Mouse (Mus musculus) liver, embryonic 12.5 days (tissue): ENCODE data around the gene Alg12. TPM values are rescaled to one million over a fixed set of nuclear protein-coding genes. Genes with fewer than 3 reads are reported as not detected.

Source experiments
- ATAC-seq: fragments of 200-750 bp; cut with Nextera tagmentation; 2 replicates; pipeline ENCODE4 v1.8.0; 2017; ENCODE audit warnings: moderate number of reproducible peaks, mild to moderate bottlenecking, moderate library complexity
- H3K27ac ChIP-seq: fragments of 300-500 bp; sonication (generic); 2 replicates; pipeline ENCODE4 v1.5.1; 2016; ENCODE audit warnings: mild to moderate bottlenecking
- H3K27me3 ChIP-seq: fragments of 300-500 bp; sonication (generic); replicated peaks from 2 replicates; pipeline ENCODE4 v1.6.1; 2016; ENCODE audit warnings: mild to moderate bottlenecking, moderate library complexity
- H3K36me3 ChIP-seq: fragments of 300-500 bp; sonication (generic); 2 replicates; pipeline ENCODE4 v1.6.1; 2016; ENCODE audit warnings: mild to moderate bottlenecking, moderate library complexity
- H3K4me1 ChIP-seq: fragments of 300-500 bp; sonication (generic); 2 replicates; pipeline ENCODE4 v1.6.1; 2016
- H3K4me2 ChIP-seq: fragments of 300-500 bp; sonication (generic); 2 replicates; pipeline ENCODE4 v1.6.1; 2016; ENCODE audit warnings: mild to moderate bottlenecking, moderate library complexity
- H3K4me3 ChIP-seq: fragments of 300-500 bp; sonication (generic); 2 replicates; pipeline ENCODE4 v1.5.1; 2016; ENCODE audit warnings: mild to moderate bottlenecking, moderate library complexity
- H3K9ac ChIP-seq: fragments of 300-500 bp; sonication (generic); 2 replicates; pipeline ENCODE4 v1.6.1; 2016; ENCODE audit warnings: mild to moderate bottlenecking, moderate library complexity
- H3K9me3 ChIP-seq: fragments of 300-500 bp; sonication (generic); replicated peaks from 2 replicates; pipeline ENCODE4 v1.6.1; 2016; ENCODE audit warnings: mild to moderate bottlenecking, moderate library complexity
- WGBS: fragments of 180-500 bp; shearing (Covaris S2); methylation state at CpG from one replicate; pipeline ENCODE4 v1.1.7; 2016; ENCODE audit not compliant: insufficient replicate concordance; 5-methylcytosine and 5-hydroxymethylcytosine counted together
- polyA plus RNA-seq: library from polyadenylated mRNA; unstranded; fragments of >200 nt; fragmentation: Nextera tagmentation; extraction: Ambion mirVana; gene quantifications from 2 replicates; pipeline ENCODE4 v1.2.1, GENCODE M21; 2016

Alg12 gene
- 6.9 and 7.6 TPM in 2 replicates for polyA plus RNA-seq

GRCm38 (mm10) chr15:88819026-88819905 lies at the start of gene Alg12, which contains the start of gene Creld2:
TSS of gene Alg12 (minus strand) at chr15:88819318.
TSS of gene Creld2 (plus strand) at chr15:88819646.
- Histone ChIP-seq H3K4me3 (peak within 1 kb of the TSS; percentile 89), H3K4me2 (peak within 1 kb of the TSS; percentile 97), H3K27ac (peak within 1 kb of the TSS; percentile 80), H3K4me1 (peaks cover 27% of the 10 kb centered on the region), H3K9me3 (no peaks in the 10 kb centered on the region), H3K27me3 (no peaks in the 10 kb centered on the region), H3K9ac (peak within 1 kb of the TSS; percentile 93), H3K36me3 (peaks cover 58% of the 10 kb centered on the region)
- peak; percentile 99 for ATAC-seq
- 2% methylated on average over 87 of the region's 88 CpGs for WGBS

- Histone ChIP-seq H3K4me1 (peaks cover 44% of the 10 kb centered on the region), H3K4me3 (no peak overlapping the region), H3K27ac (peak overlapping the region; percentile 45), H3K27me3 (no peaks in the 10 kb centered on the region), H3K9ac (no peak overlapping the region), H3K36me3 (peaks cover 26% of the 10 kb centered on the region), H3K9me3 (no peaks in the 10 kb centered on the region), H3K4me2 (no peak overlapping the region)
- 0 out of 2 replicates have a peak, but pooled peaks have one; percentile 14 for ATAC-seq
- WGBS, result 77% methylated on average over 6 of the region's 6 CpGs
These were observed 49.1 kb upstream of the Alg12 start for GRCm38 (mm10) chr15:88868024-88868742.

GRCm38 (mm10) chr15:88867368-88868023 lies 48.4 kb upstream of the Alg12 start:
- peaks cover 51% of the 10 kb centered on the region for H3K4me1 ChIP-seq
- H3K9ac ChIP-seq, result no peak overlapping the region
- ATAC-seq, result no peak
- WGBS, result 35% methylated on average over 5 of the region's 5 CpGs
- no peaks in the 10 kb centered on the region for H3K27me3 ChIP-seq
- H3K36me3 ChIP-seq, result peaks cover 26% of the 10 kb centered on the region
- H3K4me3 ChIP-seq, result no peak overlapping the region
- no peak overlapping the region for H3K4me2 ChIP-seq
- no peaks in the 10 kb centered on the region for H3K9me3 ChIP-seq
- peak overlapping the region; percentile 45 for H3K27ac ChIP-seq

GRCm38 (mm10) chr15:88866934-88867356 lies 47.8 kb upstream of the Alg12 start:
- Histone ChIP-seq H3K36me3 (peaks cover 26% of the 10 kb centered on the region), H3K9me3 (no peaks in the 10 kb centered on the region), H3K4me1 (peaks cover 54% of the 10 kb centered on the region), H3K4me2 (no peak overlapping the region), H3K4me3 (no peak overlapping the region), H3K27ac (peak overlapping the region; percentile 2; the same call in 1 of the 2 replicates), H3K27me3 (no peaks in the 10 kb centered on the region), H3K9ac (no peak overlapping the region)
- 44% methylated on average over 7 of the region's 7 CpGs for WGBS
- no peak for ATAC-seq

- H3K4me3 ChIP-seq, result no peak overlapping the region
- H3K9ac ChIP-seq, result no peak overlapping the region
- no peak overlapping the region for H3K4me2 ChIP-seq
- no peaks in the 10 kb centered on the region for H3K27me3 ChIP-seq
- peaks cover 62% of the 10 kb centered on the region for H3K4me1 ChIP-seq
- peak overlapping the region; percentile 2; the same call in 1 of the 2 replicates for H3K27ac ChIP-seq
- WGBS, result 63% methylated on average over 4 of the region's 4 CpGs
- peaks cover 26% of the 10 kb centered on the region for H3K36me3 ChIP-seq
- no peaks in the 10 kb centered on the region for H3K9me3 ChIP-seq
- ATAC-seq, result no peak
These were observed 47.0 kb upstream of the Alg12 start for GRCm38 (mm10) chr15:88865888-88866695.

GRCm38 (mm10) chr15:88865061-88865460 lies 45.9 kb upstream of the Alg12 start:
- no peak for ATAC-seq
- peak overlapping the region; percentile 71; the same call in 1 of the 2 replicates for H3K4me3 ChIP-seq
- 91% methylated on average over 14 of the region's 14 CpGs for WGBS
- no peak overlapping the region for H3K9ac ChIP-seq
- peaks cover 4% of the 10 kb centered on the region; the same call in 1 of the 2 replicates for H3K27me3 ChIP-seq
- H3K36me3 ChIP-seq, result peaks cover 26% of the 10 kb centered on the region
- H3K9me3 ChIP-seq, result no peaks in the 10 kb centered on the region
- peak overlapping the region; percentile 98 for H3K4me2 ChIP-seq
- no peak overlapping the region for H3K27ac ChIP-seq
- H3K4me1 ChIP-seq, result peaks cover 63% of the 10 kb centered on the region

GRCm38 (mm10) chr15:88864270-88865030 lies 45.3 kb upstream of the Alg12 start:
- H3K9me3 ChIP-seq, result no peaks in the 10 kb centered on the region
- peak; percentile 1; the same call in 1 of the 2 replicates for ATAC-seq
- peaks cover 4% of the 10 kb centered on the region; the same call in 1 of the 2 replicates for H3K27me3 ChIP-seq
- peaks cover 26% of the 10 kb centered on the region for H3K36me3 ChIP-seq
- H3K9ac ChIP-seq, result peak overlapping the region; percentile 80
- peaks cover 63% of the 10 kb centered on the region for H3K4me1 ChIP-seq
- peak overlapping the region; percentile 98 for H3K4me2 ChIP-seq
- WGBS, result 68% methylated on average over 22 of the region's 22 CpGs
- peak overlapping the region; percentile 82 for H3K27ac ChIP-seq
- H3K4me3 ChIP-seq, result peak overlapping the region; percentile 71

GRCm38 (mm10) chr15:88863695-88864231 lies 44.6 kb upstream of the Alg12 start:
- Histone ChIP-seq H3K27ac (peak overlapping the region; percentile 82), H3K4me1 (peaks cover 63% of the 10 kb centered on the region)
- WGBS, result 10% methylated on average over 35 of the region's 39 CpGs

GRCm38 (mm10) chr15:88862881-88863694 lies 44.0 kb upstream of the Alg12 start:
- peaks cover 63% of the 10 kb centered on the region for H3K4me1 ChIP-seq
- H3K4me3 ChIP-seq, result peak overlapping the region; percentile 71
- peak; percentile 1; the same call in 1 of the 2 replicates for ATAC-seq
- WGBS, result under 1% methylated on average over 91 of the region's 98 CpGs
- H3K9me3 ChIP-seq, result no peaks in the 10 kb centered on the region
- peaks cover 9% of the 10 kb centered on the region for H3K27me3 ChIP-seq
- peak overlapping the region; percentile 98 for H3K4me2 ChIP-seq
- H3K36me3 ChIP-seq, result peaks cover 26% of the 10 kb centered on the region
- peak overlapping the region; percentile 80 for H3K9ac ChIP-seq
- peak overlapping the region; percentile 82 for H3K27ac ChIP-seq

More at GRCm38 (mm10) chr15:88863695-88864231, 44.6 kb upstream of the Alg12 start:
- H3K27me3 ChIP-seq, result peaks cover 4% of the 10 kb centered on the region; the same call in 1 of the 2 replicates
- peaks cover 26% of the 10 kb centered on the region for H3K36me3 ChIP-seq
- peak; percentile 51 for ATAC-seq
- H3K9ac ChIP-seq, result peak overlapping the region; percentile 80
- no peaks in the 10 kb centered on the region for H3K9me3 ChIP-seq
- H3K4me3 ChIP-seq, result peak overlapping the region; percentile 71
- H3K4me2 ChIP-seq, result peak overlapping the region; percentile 98
